Mouse (Mus musculus) right cerebral cortex, postnatal 25 days (tissue): ENCODE measurements around the gene Cltc.

Experiments used
- DNase-seq: peaks from one replicate; pipeline ENCODE4 v3.0.0; 2022

The Cltc gene

GRCm38 (mm10) chr11:86644553-86644952 is 112.8 kb downstream of the Cltc start:
- no peak for DNase-seq
